Mouse (Mus musculus): ENCODE measurements around the gene Ube4b. TPM values are rescaled to one million over a fixed set of nuclear protein-coding genes. Genes with fewer than 3 reads are reported as not detected.

Gene Ube4b
- polyA plus RNA-seq, 1 experiment from 2014 or later: 11.9 TPM

DNA sequence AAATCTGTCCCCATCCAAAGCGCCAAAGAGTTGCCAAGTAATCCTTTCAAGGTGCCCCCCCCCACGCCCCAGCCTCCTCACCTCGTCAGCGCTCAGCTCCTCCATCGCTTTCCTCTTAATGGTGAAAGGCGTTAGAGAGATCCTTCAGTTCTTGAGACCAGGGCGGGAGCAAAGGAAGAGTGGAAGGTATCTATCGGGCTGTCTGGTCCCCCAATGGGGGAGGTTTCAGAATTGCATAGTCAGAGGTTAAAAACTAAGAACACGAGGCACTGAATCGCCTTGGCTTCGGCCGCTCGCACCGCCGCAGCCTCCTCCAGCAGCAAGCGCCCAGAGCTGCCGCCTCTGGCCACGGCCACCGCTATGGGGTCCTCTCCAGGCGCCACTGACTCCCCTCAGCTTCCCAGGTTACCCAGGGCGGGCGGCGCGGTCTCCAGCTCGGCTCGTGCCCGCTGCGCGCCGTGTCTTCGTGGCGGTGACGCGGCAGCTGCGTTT lies 702 bp downstream of the Ube4b start:
- no peaks in the 10 kb centered on the region for H3K36me3 ChIP-seq
- H3K27ac ChIP-seq: peak overlapping the region; percentile 90
- H3K4me1 ChIP-seq (replicated peaks): peaks cover 35% of the 10 kb centered on the region
- H3K4me3 ChIP-seq (replicated peaks): peak overlapping the region; percentile 91
- peak overlapping the region; percentile 89 for H3K4me2 ChIP-seq
- WGBS (ENCODE audit: insufficient replicate concordance): under 1% methylated on average over 35 of the region's 35 CpGs
- H3K9ac ChIP-seq: peak overlapping the region; percentile 94
- ATAC-seq (ENCODE audit: low read depth) (peak; percentile 74), DNase-seq (no peak)
- no peaks in the 10 kb centered on the region for H3K9me3 ChIP-seq (replicated peaks)
- H3K27me3 ChIP-seq: no peaks in the 10 kb centered on the region

DNA sequence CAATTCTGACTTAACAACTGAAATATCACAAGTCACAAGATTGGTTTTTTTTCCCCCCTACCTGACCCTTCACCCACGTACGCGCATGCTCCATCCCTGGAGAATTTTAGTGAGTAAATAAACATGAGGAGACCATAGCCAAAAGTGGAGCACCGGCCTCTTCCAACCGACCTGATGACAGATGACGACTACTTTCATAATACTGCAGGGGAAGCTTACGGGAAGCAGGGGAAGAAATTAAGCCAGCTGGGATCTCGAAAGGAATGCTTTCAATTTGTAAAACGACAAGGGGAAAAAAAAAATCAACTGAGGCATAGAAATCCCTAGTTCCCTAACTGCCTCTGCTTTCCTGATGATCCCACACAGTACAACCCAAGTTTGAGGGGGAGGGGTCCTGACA lies 1.8 kb downstream of the Ube4b start:
- Histone ChIP-seq H3K9me3 (replicated peaks) (no peaks in the 10 kb centered on the region), H3K9ac (peak overlapping the region; percentile 55), H3K27me3 (no peaks in the 10 kb centered on the region), H3K4me1 (replicated peaks) (peaks cover 35% of the 10 kb centered on the region), H3K36me3 (no peaks in the 10 kb centered on the region), H3K27ac (peak overlapping the region; percentile 25; the same call in 1 of the 2 replicates), H3K4me2 (peak overlapping the region; percentile 89), H3K4me3 (replicated peaks) (peak overlapping the region; percentile 91)
- no peak for ATAC-seq (ENCODE audit: low read depth)
- WGBS (ENCODE audit: insufficient replicate concordance): 8% methylated on average over 9 of the region's 9 CpGs
- DNase-seq: no peak

DNA sequence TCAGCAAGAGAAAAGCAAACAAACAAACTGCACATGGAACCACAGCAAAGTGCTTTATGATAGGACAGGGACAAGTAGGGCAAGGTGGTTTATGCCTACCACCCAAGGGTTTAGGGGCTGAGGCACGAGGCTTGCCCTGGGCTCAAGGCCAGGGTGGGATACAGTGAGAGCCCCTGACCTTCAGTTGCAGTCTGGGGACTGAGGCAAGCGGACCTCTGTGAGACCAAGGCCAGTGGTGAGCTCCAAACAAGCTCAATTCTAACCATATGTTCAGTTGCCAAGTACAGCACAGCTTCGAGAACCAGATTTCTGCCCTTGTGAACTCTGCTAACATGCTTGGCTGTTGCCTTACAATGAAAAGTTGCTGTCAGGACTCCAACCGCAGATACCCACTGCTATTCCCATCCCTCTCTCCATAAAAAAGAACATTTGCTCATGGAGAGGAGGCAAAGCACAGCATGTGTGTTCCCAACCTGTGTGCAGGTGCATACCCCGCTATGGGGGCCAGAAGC lies 8.6 kb downstream of the Ube4b start:
- ATAC-seq (ENCODE audit: low read depth) (no peak), DNase-seq (no peak)
- Histone ChIP-seq H3K27me3 (no peaks in the 10 kb centered on the region), H3K27ac (no peak overlapping the region), H3K4me1 (replicated peaks) (peaks cover 44% of the 10 kb centered on the region), H3K9me3 (replicated peaks) (no peaks in the 10 kb centered on the region), H3K4me3 (replicated peaks) (no peak overlapping the region), H3K4me2 (no peak overlapping the region), H3K9ac (no peak overlapping the region), H3K36me3 (peaks cover 9% of the 10 kb centered on the region)
- WGBS (ENCODE audit: insufficient replicate concordance): 73% methylated on average over 5 of the region's 5 CpGs

DNA sequence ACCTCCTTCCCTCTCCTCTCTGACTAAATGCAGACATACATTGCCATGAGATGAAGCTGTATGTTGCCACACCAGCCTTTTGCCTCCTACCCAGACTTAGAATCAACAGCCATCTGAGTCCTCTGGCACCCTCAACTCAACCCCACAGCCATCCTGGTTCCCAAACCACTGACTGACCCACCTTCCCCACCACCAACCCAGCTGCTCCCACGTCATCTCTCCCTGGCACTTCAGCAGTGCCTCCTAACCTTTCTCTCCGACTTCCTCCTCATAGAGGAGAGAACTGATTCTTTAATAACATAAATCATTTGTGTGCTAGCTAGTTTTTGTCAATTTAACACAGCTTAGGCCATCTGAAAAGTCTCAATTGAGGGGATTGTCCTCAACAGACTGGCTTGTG lies 9.6 kb downstream of the Ube4b start:
- ATAC-seq (ENCODE audit: low read depth) (no peak), DNase-seq (no peak)
- Histone ChIP-seq H3K4me1 (replicated peaks) (peaks cover 39% of the 10 kb centered on the region), H3K27ac (no peak overlapping the region), H3K27me3 (no peaks in the 10 kb centered on the region), H3K9me3 (replicated peaks) (no peaks in the 10 kb centered on the region), H3K36me3 (peaks cover 13% of the 10 kb centered on the region), H3K4me2 (no peak overlapping the region), H3K9ac (no peak overlapping the region), H3K4me3 (replicated peaks) (no peak overlapping the region)
- 66% methylated on average over 2 of the region's 2 CpGs for whole genome bisulfite sequencing (ENCODE audit: insufficient replicate concordance)

DNA sequence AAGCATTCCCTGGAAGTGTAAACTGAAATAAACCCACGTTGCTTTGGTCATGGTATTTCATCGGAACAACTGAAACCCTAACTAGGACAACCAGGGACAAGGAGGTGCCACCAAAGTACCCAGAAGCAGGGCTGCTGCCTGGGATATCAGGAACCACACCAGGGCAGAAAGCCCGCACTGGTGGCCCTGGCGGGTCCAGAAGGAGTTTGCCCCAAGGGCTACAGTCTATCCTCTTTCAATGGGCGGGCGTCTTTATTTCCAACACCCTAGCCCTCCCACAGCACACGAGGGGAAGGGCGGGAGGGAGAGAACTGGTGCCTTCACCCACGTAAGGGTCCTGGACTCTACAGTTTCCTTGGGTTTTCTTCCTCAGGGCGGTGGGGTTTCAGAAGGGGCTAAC lies 10.1 kb downstream of the Ube4b start:
- Histone ChIP-seq H3K9me3 (replicated peaks) (no peaks in the 10 kb centered on the region), H3K4me2 (no peak overlapping the region), H3K27me3 (no peaks in the 10 kb centered on the region), H3K4me3 (replicated peaks) (no peak overlapping the region), H3K9ac (no peak overlapping the region), H3K36me3 (peaks cover 16% of the 10 kb centered on the region), H3K27ac (no peak overlapping the region), H3K4me1 (replicated peaks) (peaks cover 36% of the 10 kb centered on the region)
- DNase-seq (no peak), ATAC-seq (ENCODE audit: low read depth) (no peak)
- 55% methylated on average over 10 of the region's 10 CpGs for WGBS (ENCODE audit: insufficient replicate concordance)

DNA sequence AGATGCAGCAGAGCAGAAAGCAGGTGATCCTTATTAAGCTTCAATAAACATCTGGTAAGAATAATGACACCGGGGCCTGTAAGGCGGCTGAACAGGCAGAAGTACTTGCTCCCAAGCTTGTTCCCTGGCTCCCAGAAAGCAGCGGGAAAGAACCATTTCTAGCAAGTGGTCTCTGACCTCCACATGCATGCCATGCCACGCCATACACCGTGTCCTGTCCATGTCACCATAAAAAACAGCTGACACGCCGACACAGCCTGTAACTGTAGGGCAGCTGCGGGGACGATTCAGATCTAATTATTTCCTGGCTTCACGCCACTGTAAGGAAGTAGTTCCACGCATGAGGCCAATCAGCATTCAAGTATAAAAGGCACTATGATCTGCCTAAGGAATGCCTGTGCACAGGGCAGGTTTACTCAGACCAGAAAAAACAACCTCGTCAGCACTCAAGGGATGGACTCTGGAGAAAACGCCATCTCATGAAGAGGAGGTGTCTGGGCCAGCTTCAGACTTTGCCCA lies 10.8 kb downstream of the Ube4b start:
- 53% methylated on average over 13 of the region's 13 CpGs for WGBS (ENCODE audit: insufficient replicate concordance)

DNA sequence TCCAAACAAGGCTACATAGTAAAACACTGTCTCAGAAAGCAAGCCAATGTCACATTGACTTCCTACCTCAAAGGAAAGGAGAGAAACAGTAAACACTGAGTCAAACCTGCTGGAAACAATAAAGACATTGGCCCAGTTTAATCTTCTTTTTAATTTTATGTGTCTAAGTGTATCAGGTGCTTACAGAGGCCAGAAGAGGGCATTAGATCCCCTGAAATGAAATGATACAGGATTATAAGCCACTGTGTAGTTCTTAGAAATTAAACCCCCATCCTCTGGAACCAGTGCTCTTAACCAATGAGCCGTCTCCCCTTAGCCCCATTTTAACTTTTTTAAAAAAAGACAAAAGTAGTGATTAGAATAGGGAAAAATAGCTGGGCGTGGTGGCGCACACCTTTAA lies 12.3 kb downstream of the Ube4b start:
- Histone ChIP-seq H3K9ac (no peak overlapping the region), H3K27me3 (no peaks in the 10 kb centered on the region), H3K4me1 (replicated peaks) (peaks cover 37% of the 10 kb centered on the region), H3K9me3 (replicated peaks) (no peaks in the 10 kb centered on the region), H3K4me3 (replicated peaks) (no peak overlapping the region), H3K27ac (no peak overlapping the region), H3K4me2 (no peak overlapping the region), H3K36me3 (peaks cover 19% of the 10 kb centered on the region)
- ATAC-seq (ENCODE audit: low read depth): no peak
- DNase-seq: no peak
- WGBS (ENCODE audit: insufficient replicate concordance): 81% methylated on average over 3 of the region's 3 CpGs

More for the DNA sequence above, 10.8 kb downstream of the Ube4b start:
- H3K9me3 ChIP-seq (replicated peaks): no peaks in the 10 kb centered on the region
- no peaks in the 10 kb centered on the region for H3K27me3 ChIP-seq
- peaks cover 16% of the 10 kb centered on the region for H3K36me3 ChIP-seq
- H3K4me2 ChIP-seq: no peak overlapping the region
- DNase-seq: no peak
- peak overlapping the region; percentile 53 for H3K27ac ChIP-seq
- H3K4me3 ChIP-seq (replicated peaks): no peak overlapping the region
- H3K4me1 ChIP-seq (replicated peaks): peaks cover 36% of the 10 kb centered on the region
- H3K9ac ChIP-seq: no peak overlapping the region
- 0 out of 2 replicates have a peak, but pooled peaks have one; percentile 28 for ATAC-seq (ENCODE audit: low read depth)

DNA sequence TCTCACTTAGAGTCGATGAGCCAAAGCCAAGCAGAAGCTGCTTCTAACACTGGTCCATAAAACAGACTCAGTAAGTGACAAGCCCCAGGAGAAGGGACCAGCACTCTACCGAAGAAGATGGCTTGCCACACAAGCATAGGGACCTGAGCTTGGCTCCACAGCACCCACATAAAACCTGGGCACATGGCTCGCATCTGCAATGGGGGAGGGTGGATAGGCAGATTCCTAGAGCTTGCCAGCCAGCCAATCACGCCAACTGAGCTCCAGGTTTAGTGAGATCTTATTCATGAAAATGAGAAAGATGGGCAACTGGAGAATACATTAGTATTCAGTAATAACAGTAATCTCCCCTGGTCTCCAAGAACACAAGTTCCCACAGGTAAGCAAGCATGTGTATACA lies 16.8 kb downstream of the Ube4b start:
- Histone ChIP-seq H3K27me3 (no peaks in the 10 kb centered on the region), H3K4me1 (replicated peaks) (peaks cover 36% of the 10 kb centered on the region), H3K27ac (no peak overlapping the region), H3K36me3 (peaks cover 24% of the 10 kb centered on the region), H3K4me2 (no peak overlapping the region), H3K4me3 (replicated peaks) (no peak overlapping the region), H3K9me3 (replicated peaks) (no peaks in the 10 kb centered on the region), H3K9ac (no peak overlapping the region)
- ATAC-seq (ENCODE audit: low read depth) (no peak), DNase-seq (no peak)
- WGBS (ENCODE audit: insufficient replicate concordance): 81% methylated on average over 4 of the region's 4 CpGs

DNA sequence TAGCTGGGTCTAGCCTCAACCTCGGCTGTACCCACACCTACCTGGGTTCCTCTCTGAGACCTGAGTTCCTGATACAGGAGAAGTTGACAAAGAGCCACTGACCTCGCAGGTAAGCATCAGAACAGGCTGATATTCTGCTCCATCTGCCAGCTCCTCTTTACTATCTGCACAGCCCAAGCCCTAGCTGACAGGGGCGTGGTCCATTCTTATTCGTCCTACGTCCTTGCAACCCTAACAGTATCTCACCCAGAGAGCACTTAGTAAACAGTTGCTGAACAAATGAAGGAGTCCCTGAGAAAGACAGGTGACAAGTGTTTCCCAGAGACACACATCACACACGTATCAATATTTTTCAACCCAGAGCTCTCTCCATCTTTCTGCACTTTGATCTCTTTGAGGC lies 18.2 kb downstream of the Ube4b start:
- WGBS (ENCODE audit: insufficient replicate concordance): 25% methylated on average over 6 of the region's 6 CpGs
- no peak overlapping the region for H3K4me3 ChIP-seq (replicated peaks)
- peaks cover 21% of the 10 kb centered on the region; the same call in 1 of the 2 replicates for H3K36me3 ChIP-seq
- H3K4me2 ChIP-seq: peak overlapping the region; percentile 24; the same call in 1 of the 2 replicates
- H3K4me1 ChIP-seq (replicated peaks): peaks cover 49% of the 10 kb centered on the region
- peak overlapping the region; percentile 69 for H3K27ac ChIP-seq
- peak; percentile 53 for DNase-seq
- ATAC-seq (ENCODE audit: low read depth): peak; percentile 88
- H3K9me3 ChIP-seq (replicated peaks): no peaks in the 10 kb centered on the region
- no peaks in the 10 kb centered on the region for H3K27me3 ChIP-seq
- H3K9ac ChIP-seq: no peak overlapping the region

DNA sequence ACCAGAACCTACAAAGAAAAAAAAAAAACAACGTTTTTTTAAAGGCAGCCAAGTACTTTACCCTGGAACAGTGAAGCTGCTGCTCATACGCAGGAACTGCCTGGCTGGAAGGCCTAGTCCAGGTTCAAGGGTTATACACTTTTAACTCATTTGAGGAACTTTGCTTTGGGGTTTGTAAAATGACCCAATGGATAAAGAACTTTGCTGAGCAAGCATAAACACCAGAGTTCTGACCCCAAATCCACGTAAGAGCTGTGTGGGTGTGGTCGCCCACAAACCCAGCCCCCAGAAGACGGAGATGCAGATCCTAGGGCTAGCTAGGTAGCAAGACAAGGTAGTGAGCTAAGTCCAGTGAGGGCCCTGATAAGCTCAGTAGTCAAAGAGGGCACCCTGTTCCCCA lies 19.1 kb downstream of the Ube4b start:
- peaks cover 18% of the 10 kb centered on the region; the same call in 1 of the 2 replicates for H3K36me3 ChIP-seq
- WGBS (ENCODE audit: insufficient replicate concordance): 54% methylated on average over 5 of the region's 5 CpGs

DNA sequence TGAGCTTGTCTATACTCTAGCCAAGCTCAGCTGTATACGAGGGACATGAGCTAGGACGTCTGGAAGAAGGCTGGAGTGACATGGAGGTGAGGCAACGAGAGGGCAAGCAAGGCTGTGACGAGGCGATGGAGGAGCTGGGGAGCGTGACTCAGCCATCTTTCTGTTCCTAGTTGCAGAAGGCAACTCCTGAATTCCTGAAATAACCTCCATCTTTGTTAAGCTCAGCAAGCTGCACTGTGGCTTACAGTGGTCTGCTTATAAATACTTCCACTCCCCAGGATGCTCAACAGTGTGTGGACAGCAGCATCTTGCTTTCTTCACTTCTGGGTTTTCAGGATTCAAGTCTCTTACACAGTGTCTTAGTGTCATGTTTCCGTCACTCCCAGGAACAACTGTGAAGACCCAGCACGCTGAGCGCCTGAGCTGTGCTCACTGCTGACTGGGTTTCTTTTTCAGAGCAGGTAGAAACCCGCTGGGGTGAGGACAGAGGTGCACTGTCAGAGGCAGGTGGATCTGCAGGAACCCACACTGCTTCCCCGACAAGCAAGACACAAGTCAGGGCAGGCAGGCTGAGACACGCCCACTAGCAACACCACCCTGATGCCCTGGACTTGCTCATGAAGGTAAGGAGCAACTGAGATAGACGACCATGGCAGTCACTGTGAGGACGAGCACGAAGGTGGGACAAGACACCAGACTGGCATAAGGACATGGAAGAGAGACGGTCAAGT lies 20.7 kb downstream of the Ube4b start:
- H3K36me3 ChIP-seq: peaks cover 12% of the 10 kb centered on the region; the same call in 1 of the 2 replicates
- no peaks in the 10 kb centered on the region for H3K27me3 ChIP-seq
- no peaks in the 10 kb centered on the region for H3K9me3 ChIP-seq (replicated peaks)
- no peak overlapping the region for H3K4me3 ChIP-seq (replicated peaks)
- no peak overlapping the region for H3K9ac ChIP-seq
- no peak overlapping the region for H3K27ac ChIP-seq
- 72% methylated on average over 16 of the region's 16 CpGs for WGBS (ENCODE audit: insufficient replicate concordance)
- DNase-seq: no peak
- no peak for ATAC-seq (ENCODE audit: low read depth)
- peaks cover 62% of the 10 kb centered on the region for H3K4me1 ChIP-seq (replicated peaks)
- no peak overlapping the region for H3K4me2 ChIP-seq

More for the DNA sequence above, 19.1 kb downstream of the Ube4b start:
- Histone ChIP-seq H3K27ac (no peak overlapping the region; the same call in 1 of the 2 replicates), H3K27me3 (no peaks in the 10 kb centered on the region), H3K9me3 (replicated peaks) (no peaks in the 10 kb centered on the region), H3K4me2 (no peak overlapping the region), H3K4me1 (replicated peaks) (peaks cover 54% of the 10 kb centered on the region), H3K9ac (no peak overlapping the region), H3K4me3 (replicated peaks) (no peak overlapping the region)
- no peak for DNase-seq
- no peak for ATAC-seq (ENCODE audit: low read depth)
